Mouse (Mus musculus) testis, adult 2 months (tissue): Measurements from ENCODE around the gene Gxylt2.

Source experiments
- CTCF ChIP-seq: fragments of 200-500 bp; IDR thresholded peaks from 2 replicates; pipeline ENCODE4 v1.5.1; 2012; ENCODE audit warnings: low read depth, mild to moderate bottlenecking, inconsistent platforms, low read length, moderate library complexity; ENCODE audit not compliant: control insufficient read depth, insufficient read depth, insufficient replicate concordance
- POLR2A ChIP-seq: fragments of 200-500 bp; IDR thresholded peaks from 2 replicates; pipeline ENCODE4 v1.6.1; 2012; ENCODE audit warnings: low read depth, mild to moderate bottlenecking, inconsistent platforms, low read length, moderate library complexity; ENCODE audit not compliant: control insufficient read depth

DNA sequence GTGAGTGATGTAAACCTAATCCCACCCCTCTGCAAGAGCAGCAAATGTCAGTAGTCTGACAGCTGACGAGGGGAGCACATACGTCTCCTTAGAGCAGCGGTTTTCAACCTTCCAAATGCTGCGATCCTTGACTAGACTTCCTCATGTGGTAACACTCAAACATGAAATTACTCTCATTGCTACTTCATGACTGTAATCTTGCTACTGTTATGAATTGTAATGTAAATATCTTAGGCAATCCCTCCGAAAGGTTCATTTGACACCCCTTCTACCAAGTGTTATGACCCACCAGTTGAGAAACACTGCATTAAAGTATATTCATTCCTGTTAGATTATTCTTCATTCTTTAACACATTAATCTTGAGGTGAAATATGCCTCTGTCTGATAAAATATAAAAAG, 142.7 kb downstream of the Gxylt2 start:
- TF ChIP-seq CTCF (no peak), POLR2A (no peak)
